Mouse (Mus musculus) kidney, adult 10 weeks (tissue): ENCODE measurements around the gene Sirt3. TPM values are rescaled to one million over a fixed set of nuclear protein-coding genes. Genes with fewer than 3 reads are reported as not detected.

ENCODE experiments used
- polyA plus RNA-seq: library from polyadenylated mRNA; stranded (reverse); fragments of 350-450 nt; fragmentation: Illumina TruSeq; extraction: RNeasy Lipid Tissue Mini Kit (QIAGEN cat#74804); gene quantifications from one replicate; pipeline ENCODE4 v1.2.3, GENCODE M21; 2014; ENCODE audit warnings: low read depth, low replicate concordance

Sirt3 gene
- 4.8 TPM for polyA plus RNA-seq

GRCm38 (mm10) chr7:140881696-140882468 lies at the start of gene Sirt3, which contains the start of gene Psmd13:
Gene Sirt3, minus strand, starts transcription at chr7:140882309.
Gene Psmd13, plus strand, starts transcription at chr7:140881968.

GRCm38 (mm10) chr7:140920418-140921029 lies 38.4 kb upstream of the Sirt3 start, which contains the start of gene Nlrp6:
Gene Nlrp6, plus strand, starts transcription at chr7:140920902.

GRCm38 (mm10) chr7:140900220-140900619 lies 18.1 kb upstream of the Sirt3 start, which contains the start of gene Cox8b:
Gene Cox8b, minus strand, starts transcription at chr7:140900446.

GRCm38 (mm10) chr7:140857550-140858505 lies 24.3 kb downstream of the Sirt3 start, which contains the start of gene Bet1l:
Gene Bet1l, minus strand, starts transcription at chr7:140857577.

GRCm38 (mm10) chr7:140856785-140857549 lies 25.1 kb downstream of the Sirt3 start, which contains the start of gene Ric8a:
Gene Ric8a, plus strand, starts transcription at chr7:140856957.

GRCm38 (mm10) chr7:140855860-140856784 lies 26.0 kb downstream of the Sirt3 start, which contains the start of gene Gm45785:
Gene Gm45785, minus strand, starts transcription at chr7:140856331.

GRCm38 (mm10) chr7:140847755-140848580 lies 34.1 kb downstream of the Sirt3 start, which contains the start of gene Odf3:
Gene Odf3, plus strand, starts transcription at chr7:140847805.

GRCm38 (mm10) chr7:140844905-140845665 lies 37.0 kb downstream of the Sirt3 start, which contains the start of gene Scgb1c1:
Gene Scgb1c1, plus strand, starts transcription at chr7:140845547.

GRCm38 (mm10) chr7:140834968-140835757 lies 46.9 kb downstream of the Sirt3 start, which contains the start of gene Urah:
Gene Urah, plus strand, starts transcription at chr7:140835018.

GRCm38 (mm10) chr7:140821653-140822329 lies 60.3 kb downstream of the Sirt3 start, which contains the start of gene Zfp941:
Gene Zfp941, minus strand, starts transcription at chr7:140822178.

Other genes starting within 250 kb of the Sirt3 start
- not detected for gene Olfr53, start 235.9 kb downstream of the Sirt3 start, polyA plus RNA-seq
- not detected for gene Olfr539, start 222.4 kb downstream of the Sirt3 start, polyA plus RNA-seq
- gene Olfr45, start 200.4 kb downstream of the Sirt3 start, polyA plus RNA-seq = not detected
- not detected for gene Olfr541, start 185.0 kb downstream of the Sirt3 start, polyA plus RNA-seq
- gene Cyp2e1, start 118.6 kb downstream of the Sirt3 start, polyA plus RNA-seq = 135 TPM
- not detected for gene Syce1, start 94.5 kb downstream of the Sirt3 start, polyA plus RNA-seq
- gene Zfp941, start 60.1 kb downstream of the Sirt3 start, polyA plus RNA-seq = 1.1 TPM
- 2.1 TPM for gene Urah, start 47.3 kb downstream of the Sirt3 start, polyA plus RNA-seq
- not detected for gene Scgb1c1, start 36.8 kb downstream of the Sirt3 start, polyA plus RNA-seq
- not detected for gene Odf3, start 34.5 kb downstream of the Sirt3 start, polyA plus RNA-seq
- not detected for gene Gm45785, start 26.0 kb downstream of the Sirt3 start, polyA plus RNA-seq
- 4.2 TPM for gene Ric8a, start 25.4 kb downstream of the Sirt3 start, polyA plus RNA-seq
- 3.2 TPM for gene Bet1l, start 24.7 kb downstream of the Sirt3 start, polyA plus RNA-seq
- gene Psmd13, start 341 bp downstream of the Sirt3 start, polyA plus RNA-seq = 149 TPM
- not detected for gene Cox8b, start 18.1 kb upstream of the Sirt3 start, polyA plus RNA-seq
- 5.4 TPM for gene Nlrp6, start 38.6 kb upstream of the Sirt3 start, polyA plus RNA-seq
- 1.1 TPM for gene Pgghg, start 59.1 kb upstream of the Sirt3 start, polyA plus RNA-seq
- not detected for gene Ifitm5, start 68.0 kb upstream of the Sirt3 start, polyA plus RNA-seq
- gene Gm45717, start 73.6 kb upstream of the Sirt3 start, polyA plus RNA-seq = not detected
- 44.1 TPM for gene Ifitm2, start 73.7 kb upstream of the Sirt3 start, polyA plus RNA-seq
- 5.3 TPM for gene Ifitm1, start 84.9 kb upstream of the Sirt3 start, polyA plus RNA-seq
- 4.6 TPM for gene Ifitm3, start 128.5 kb upstream of the Sirt3 start, polyA plus RNA-seq
- not detected for gene Ifitm6, start 135.6 kb upstream of the Sirt3 start, polyA plus RNA-seq
- not detected for gene Gm17387, start 146.8 kb upstream of the Sirt3 start, polyA plus RNA-seq
- gene B4galnt4, start 178.8 kb upstream of the Sirt3 start, polyA plus RNA-seq = not detected
- gene Pkp3, start 195.9 kb upstream of the Sirt3 start, polyA plus RNA-seq = not detected
- gene Sigirr, start 218.3 kb upstream of the Sirt3 start, polyA plus RNA-seq = 3.4 TPM
- 6.5 TPM for gene Ano9, start 235.5 kb upstream of the Sirt3 start, polyA plus RNA-seq
- 28.9 TPM for gene Ptdss2, start 240.1 kb upstream of the Sirt3 start, polyA plus RNA-seq